ENCODE assay signal across 9 mouse cellular contexts in genomic region chr1:180434925-180435324, GRCm38 (mm10). TPM values are rescaled to one million over a fixed set of nuclear protein-coding genes. Genes with fewer than 3 reads are reported as not detected.
DNase-seq lines count a peak whose midpoint lies in the region; ATAC-seq and TF ChIP-seq lines count a peak whose summit lies in the region.
"Had no signal": no experiment of that assay in that cellular context is flagged by ENCODE, and none has a peak within 500 bp of the region (broad histone marks: within the 10 kb centered on the region; RNA-seq: fewer than 3 reads in every experiment).

No protein-coding gene starts in this region.

- peaks cover 8% of the 10 kb centered on the region; the same call in 1 of the 2 replicates for H3K27me3 ChIP-seq in embryonic facial prominence, embryonic 13.5 days

- no peak for TF ChIP-seq CTCF in layer of hippocampus, adult 2 months (conservative IDR thresholded peaks at IDR 0.05)

- H3K9ac ChIP-seq in embryonic facial prominence, embryonic 13.5 days: no peak overlapping the region
- H3K9ac ChIP-seq: liver, embryonic 15.5 days had no signal

- no peaks in the 10 kb centered on the region for H3K9me3 ChIP-seq in embryonic facial prominence, embryonic 13.5 days
- H3K9me3 ChIP-seq: liver, embryonic 15.5 days had no signal

- H3K4me3 ChIP-seq in layer of hippocampus, adult 2 months: no peak overlapping the region
- H3K4me3 ChIP-seq in embryonic facial prominence, embryonic 13.5 days: no peak overlapping the region
- H3K4me3 ChIP-seq: liver, embryonic 15.5 days had no signal

- peak; percentile 20 to 31 for DNase-seq in cerebellum, postnatal 10 days
- DNase-seq in cerebellum, postnatal 25 days: no peak
- DNase-seq in layer of hippocampus, adult 2 months (ENCODE audit: low spot score in 2 of 2): no peak
- DNase-seq in layer of hippocampus, postnatal 10 days (ENCODE audit: low spot score in 2 of 2): no peak
- peak; percentile 36 to 43 for DNase-seq in B cell, adult 2 months
- DNase-seq in left cerebral cortex, adult 9 months (ENCODE audit: low spot score in 2 of 2): no peak
- DNase-seq in layer of hippocampus, adult 9-11 months: no peak

- H3K36me3 ChIP-seq in embryonic facial prominence, embryonic 13.5 days: no peaks in the 10 kb centered on the region
- H3K36me3 ChIP-seq: liver, embryonic 15.5 days had no signal

- no peak for ATAC-seq in embryonic facial prominence, embryonic 13.5 days (ENCODE audit: insufficient number of reproducible peaks, insufficient read depth, low FRiP score, low TSS enrichment, low read depth)

- peaks cover 30% of the 10 kb centered on the region for H3K4me1 ChIP-seq in embryonic facial prominence, embryonic 13.5 days

- H3K4me2 ChIP-seq in embryonic facial prominence, embryonic 13.5 days: peak overlapping the region; percentile 40
- H3K4me2 ChIP-seq: liver, embryonic 15.5 days had no signal

- peak overlapping the region; percentile 75 for H3K27ac ChIP-seq in layer of hippocampus, adult 2 months
- no peak overlapping the region for H3K27ac ChIP-seq in embryonic facial prominence, embryonic 13.5 days
- H3K27ac ChIP-seq: liver, embryonic 15.5 days had no signal

- WGBS in embryonic facial prominence, embryonic 13.5 days: 8% methylated on average over 9 of the region's 9 CpGs

RNA-seq across cellular contexts. Expression of gene Stum, which starts 48.4 kb away (rescaled TPM):
- 100 to 1,000 TPM; 298 to 309 TPM for total RNA-seq in layer of hippocampus, adult 2 months (2021)
- total RNA-seq in layer of hippocampus, postnatal 10 days (2021): 100 to 1,000 TPM; 192 to 204 TPM
- 0.31 and 1.9 TPM in 2 replicates for polyA plus RNA-seq in embryonic facial prominence, embryonic 13.5 days (2015; fragmentation: Nextera tagmentation; extraction: Ambion mirVana)

Comparison
In these comparisons a context has a peak if more than half of its experiments do, and no peak if none do; other contexts are left out.
1. DNase-seq: peak in cerebellum, postnatal 10 days (2 of 2) and B cell, adult 2 months (2 of 2); none in cerebellum, postnatal 25 days (0 of 2), layer of hippocampus, adult 2 months (0 of 2), layer of hippocampus, postnatal 10 days (0 of 2), left cerebral cortex, adult 9 months (0 of 2) and layer of hippocampus, adult 9-11 months (single experiment).